ENCODE assay signal across 8 mouse cellular contexts in the genomic region with DNA sequence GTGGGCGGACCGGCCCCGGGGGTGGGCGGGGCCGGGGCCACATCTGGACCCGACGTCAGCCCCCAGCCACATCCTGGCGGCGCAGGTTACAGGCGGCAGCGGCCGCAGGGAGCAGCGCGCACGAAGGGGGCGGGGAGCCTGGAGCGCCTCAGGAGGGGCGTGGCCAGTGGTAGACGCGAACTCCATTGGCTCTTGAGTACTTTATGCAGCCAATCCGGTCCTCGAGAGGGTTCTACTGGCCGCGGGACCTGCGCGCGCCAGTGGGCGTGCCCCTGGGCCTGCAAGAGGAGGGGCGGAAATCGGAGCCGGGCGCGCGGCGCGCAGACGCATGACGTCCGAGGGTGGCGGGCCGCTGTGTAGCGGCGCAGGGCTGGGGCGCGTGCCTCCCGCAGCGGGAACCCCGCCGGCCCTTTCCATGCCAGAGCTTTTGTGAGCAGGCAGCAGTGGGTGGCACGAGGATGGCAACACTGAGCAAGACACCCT. TPM values are rescaled to one million over a fixed set of nuclear protein-coding genes. Genes with fewer than 3 reads are reported as not detected.
A peak's percentile ranks its signal among the peaks of the same experiment; 100 is the strongest.
DNase-seq lines count a peak whose midpoint lies in the region; ATAC-seq lines count a peak whose summit lies in the region.

Klf13 (minus strand) TSS at position 2 of the 483 bp plus-strand sequence.

- H3K27ac ChIP-seq in forebrain, embryonic 11.5 days (ENCODE audit: low read depth, low read length) = peak within 1 kb of the TSS; percentile 74
- H3K27ac ChIP-seq in heart, embryonic 16.5 days (ENCODE audit: low read length) = peak within 1 kb of the TSS; percentile 100
- peak within 1 kb of the TSS; percentile 95 for H3K27ac ChIP-seq in liver, embryonic 15.5 days (replicated peaks)
- H3K27ac ChIP-seq in neural tube, embryonic 12.5 days = peak within 1 kb of the TSS; percentile 94

- H3K4me2 ChIP-seq in forebrain, embryonic 11.5 days (ENCODE audit: low read depth, low read length, severe bottlenecking) = peak within 1 kb of the TSS; percentile 95
- peak within 1 kb of the TSS; percentile 90 for H3K4me2 ChIP-seq in heart, embryonic 16.5 days (ENCODE audit: low read depth, low read length)
- peak within 1 kb of the TSS; percentile 100 for H3K4me2 ChIP-seq in liver, embryonic 15.5 days
- peak within 1 kb of the TSS; percentile 89 for H3K4me2 ChIP-seq in neural tube, embryonic 12.5 days (replicated peaks)

- peak; percentile 96 to 98 for DNase-seq in CD8-positive naive resting alpha-beta T cell, adult 2 months (ENCODE audit: low read depth in 2 of 2, low spot score in 2 of 2)
- peak; percentile 97 for DNase-seq in c-Kit-positive CD71-positive TER-119-negative erythroid progenitor cells, embryonic 14.5 days (ENCODE audit: low read depth)
- peak; percentile 99 for DNase-seq in forebrain, embryonic 11.5 days (ENCODE audit: low spot score)
- DNase-seq in kidney, postnatal 36 days = peak; percentile 98 to 99
- peak; percentile 99 for DNase-seq in telencephalon, adult 2 months (ENCODE audit: low read depth, low spot score)

- H3K36me3 ChIP-seq in forebrain, embryonic 11.5 days (ENCODE audit: control insufficient read depth, insufficient read depth, low read length) = no peaks in the 10 kb centered on the region
- no peaks in the 10 kb centered on the region for H3K36me3 ChIP-seq in heart, embryonic 16.5 days (ENCODE audit: control insufficient read depth, insufficient read depth)
- no peaks in the 10 kb centered on the region for H3K36me3 ChIP-seq in liver, embryonic 15.5 days (replicated peaks)
- no peaks in the 10 kb centered on the region for H3K36me3 ChIP-seq in neural tube, embryonic 12.5 days

- H3K9ac ChIP-seq in forebrain, embryonic 11.5 days (ENCODE audit: low read length) = peak within 1 kb of the TSS; percentile 90
- peak within 1 kb of the TSS; percentile 94 for H3K9ac ChIP-seq in heart, embryonic 16.5 days (ENCODE audit: low read length)
- peak within 1 kb of the TSS; percentile 97 for H3K9ac ChIP-seq in liver, embryonic 15.5 days
- H3K9ac ChIP-seq in neural tube, embryonic 12.5 days = peak within 1 kb of the TSS; percentile 97

- peaks cover 12% of the 10 kb centered on the region for H3K4me1 ChIP-seq in forebrain, embryonic 11.5 days (replicated peaks; ENCODE audit: control insufficient read depth, insufficient read depth, low read length)
- H3K4me1 ChIP-seq in heart, embryonic 16.5 days (ENCODE audit: control insufficient read depth, insufficient read depth, low read length) = peaks cover 22% of the 10 kb centered on the region
- H3K4me1 ChIP-seq in liver, embryonic 15.5 days (replicated peaks) = peaks cover 75% of the 10 kb centered on the region
- H3K4me1 ChIP-seq in neural tube, embryonic 12.5 days = peaks cover 29% of the 10 kb centered on the region

- no peaks in the 10 kb centered on the region for H3K9me3 ChIP-seq in forebrain, embryonic 11.5 days (ENCODE audit: control insufficient read depth, low read length)
- H3K9me3 ChIP-seq in heart, embryonic 16.5 days (replicated peaks; ENCODE audit: control insufficient read depth, low read length) = no peaks in the 10 kb centered on the region
- no peaks in the 10 kb centered on the region for H3K9me3 ChIP-seq in liver, embryonic 15.5 days (replicated peaks)
- no peaks in the 10 kb centered on the region for H3K9me3 ChIP-seq in neural tube, embryonic 12.5 days

- 0% methylated on average over 43 of the region's 50 CpGs for WGBS in forebrain, embryonic 11.5 days
- 0% methylated on average over 50 of the region's 50 CpGs for WGBS in heart, embryonic 16.5 days
- under 1% methylated on average over 50 of the region's 50 CpGs for WGBS in liver, embryonic 15.5 days (ENCODE audit: insufficient replicate concordance)
- under 1% methylated on average over 50 of the region's 50 CpGs for WGBS in neural tube, embryonic 12.5 days

- peak within 1 kb of the TSS; percentile 86 for H3K4me3 ChIP-seq in forebrain, embryonic 11.5 days (ENCODE audit: low read depth, low read length)
- peak within 1 kb of the TSS; percentile 68 for H3K4me3 ChIP-seq in heart, embryonic 16.5 days (ENCODE audit: low read length)
- peak within 1 kb of the TSS; percentile 91 for H3K4me3 ChIP-seq in liver, embryonic 15.5 days (replicated peaks)
- H3K4me3 ChIP-seq in neural tube, embryonic 12.5 days = peak within 1 kb of the TSS; percentile 94

- peak; percentile 93 for ATAC-seq in forebrain, embryonic 11.5 days (replicated peaks; ENCODE audit: low FRiP score)
- ATAC-seq in heart, embryonic 16.5 days (replicated peaks; ENCODE audit: extremely low read depth, insufficient read depth, low FRiP score) = peak; percentile 87
- ATAC-seq in liver, embryonic 15.5 days (ENCODE audit: insufficient read depth) = peak; percentile 84
- ATAC-seq in neural tube, embryonic 12.5 days (ENCODE audit: low FRiP score, low read depth) = peak; percentile 93

- 0 out of 2 replicates have a peak, but pooled peaks cover 2% of the 10 kb centered on the region for H3K27me3 ChIP-seq in forebrain, embryonic 11.5 days (ENCODE audit: control insufficient read depth, insufficient read depth, low read length)
- H3K27me3 ChIP-seq in heart, embryonic 16.5 days (ENCODE audit: control insufficient read depth, insufficient read depth, low read length) = no peaks in the 10 kb centered on the region
- no peaks in the 10 kb centered on the region for H3K27me3 ChIP-seq in liver, embryonic 15.5 days
- no peaks in the 10 kb centered on the region for H3K27me3 ChIP-seq in neural tube, embryonic 12.5 days (replicated peaks)

RNA-seq across cellular contexts. Expression of gene Klf13, which starts in this region (rescaled TPM):
- polyA plus RNA-seq in forebrain, embryonic 11.5 days (2014; fragmentation: Nextera tagmentation; extraction: Ambion mirVana) = 26.6 and 28.1 TPM in 2 replicates
- 24.2 and 26.7 TPM in 2 replicates for polyA plus RNA-seq in heart, embryonic 16.5 days (2015; fragmentation: Nextera tagmentation; extraction: Ambion mirVana)
- 15.3 and 15.6 TPM in 2 replicates for polyA plus RNA-seq in liver, embryonic 15.5 days (2015; fragmentation: Nextera tagmentation; extraction: Ambion mirVana)
- 34.0 and 34.5 TPM in 2 replicates for polyA plus RNA-seq in neural tube, embryonic 12.5 days (2016; fragmentation: Nextera tagmentation; extraction: Ambion mirVana)

Comparison
In these comparisons a context has a peak if more than half of its experiments do, and no peak if none do; other contexts are left out.
1. Peak in every context shown above with its lines: DNase-seq, ATAC-seq, H3K4me3 ChIP-seq and H3K27ac ChIP-seq.